Mouse (Mus musculus): ENCODE measurements around the gene Gm45808.

- no peak for TF ChIP-seq EP300 (optimal IDR thresholded peaks at IDR 0.05)
- TF ChIP-seq CTCF (IDR thresholded peaks at IDR 0.05; ENCODE audit: low read depth): no peak
These were observed 65.4 kb downstream of the Gm45808 start for GRCm38 (mm10) chr7:45421194-45421593.

All from stomach, postnatal 0 days (tissue).